Mouse (Mus musculus) thymus, postnatal 10 days (tissue): Measurements from ENCODE around the gene Rnaseh1.

ENCODE experiments used
- DNase-seq, 2 experiments: peaks; one replicate each; pipeline ENCODE4 v3.0.0; 2021; ENCODE audit warnings: low spot score in 2 of 2

Gene Rnaseh1

DNA sequence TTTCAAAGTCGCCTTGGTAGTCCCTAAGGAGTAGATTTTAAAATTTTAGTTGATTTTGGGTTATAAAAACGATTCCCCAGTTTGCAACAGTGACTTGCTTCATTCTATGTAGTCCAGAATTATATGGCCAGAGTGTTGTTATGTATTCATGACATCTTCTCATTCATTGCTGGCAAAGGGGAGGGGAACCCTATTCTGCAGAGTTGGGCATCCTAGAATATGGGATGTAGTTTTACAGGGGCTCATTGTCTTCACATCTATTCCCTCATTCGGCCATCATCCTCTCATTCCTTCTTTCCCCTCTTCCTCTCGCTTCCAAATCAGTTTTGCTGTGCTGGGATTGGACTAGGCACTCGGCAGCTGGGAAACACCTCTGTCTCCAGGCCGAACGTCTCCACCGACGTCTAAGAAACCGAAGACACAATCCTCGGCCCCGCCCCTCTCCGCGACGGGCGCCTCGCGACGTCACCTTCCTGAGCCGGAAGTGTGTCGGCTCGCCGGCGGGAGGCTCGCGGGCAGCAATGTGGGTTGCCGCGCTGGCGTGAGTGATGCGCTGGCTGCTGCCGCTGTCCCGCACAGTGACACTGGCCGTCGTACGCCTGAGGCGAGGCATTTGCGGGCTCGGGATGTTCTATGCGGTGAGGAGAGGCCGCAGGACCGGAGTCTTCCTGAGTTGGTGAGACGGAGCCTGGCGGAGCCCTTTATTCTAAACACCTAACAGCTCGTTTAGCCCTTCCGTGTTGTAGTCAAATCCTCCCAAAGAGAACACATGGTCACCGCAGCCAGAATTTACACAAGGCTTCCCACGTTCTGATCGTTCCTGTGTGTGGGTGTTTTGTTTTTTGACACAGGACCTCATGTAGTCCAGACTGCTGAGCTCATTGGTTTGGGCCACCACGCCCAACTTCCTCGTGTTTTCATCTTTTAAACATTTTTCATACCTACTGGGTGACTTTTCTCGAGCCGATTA is at the start of gene Rnaseh1:
TSS of gene Rnaseh1 (plus strand) at position 462 of the 970 bp plus-strand sequence.
- peak; percentile 78 to 83 for DNase-seq

DNA sequence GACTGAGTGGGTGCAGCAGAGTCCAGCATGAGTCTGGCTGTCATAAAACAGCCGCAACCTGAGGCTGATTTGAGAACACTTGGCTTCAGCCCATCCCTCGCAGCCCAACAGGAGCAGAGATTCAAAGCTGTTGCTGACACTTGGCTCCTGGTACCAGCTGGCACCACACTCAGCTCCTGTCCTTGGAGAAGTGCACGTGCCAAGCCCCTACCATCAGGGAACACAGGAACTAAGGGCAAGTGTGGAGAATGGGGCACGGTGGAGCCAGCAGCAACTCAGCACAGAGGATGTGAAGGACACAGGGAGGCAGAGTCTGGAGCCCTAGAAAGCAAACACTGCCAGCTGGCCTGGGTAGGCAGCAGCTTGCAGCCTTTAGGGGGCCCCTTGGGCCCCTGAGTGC is 47.1 kb upstream of the Rnaseh1 start:
- DNase-seq, result no peak

DNA sequence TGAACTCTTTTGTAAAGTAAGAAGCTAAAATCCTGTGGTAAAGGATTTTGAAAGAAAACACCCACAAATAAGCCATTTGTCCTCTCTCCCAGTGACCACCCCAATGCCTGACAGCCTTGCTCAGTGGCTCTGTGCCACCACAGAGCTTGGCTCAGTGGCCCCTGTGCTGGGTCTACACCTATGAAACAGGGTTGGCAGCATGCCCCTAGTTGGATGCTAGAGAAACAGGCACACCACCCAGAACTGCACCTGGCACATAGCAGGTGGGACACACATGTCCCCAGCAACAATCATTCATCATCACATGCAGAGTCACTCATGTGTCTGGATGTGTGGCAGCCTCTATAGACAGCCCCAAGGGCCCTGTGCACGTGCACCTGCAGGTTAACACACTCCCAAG is 45.9 kb upstream of the Rnaseh1 start:
- DNase-seq, result no peak

DNA sequence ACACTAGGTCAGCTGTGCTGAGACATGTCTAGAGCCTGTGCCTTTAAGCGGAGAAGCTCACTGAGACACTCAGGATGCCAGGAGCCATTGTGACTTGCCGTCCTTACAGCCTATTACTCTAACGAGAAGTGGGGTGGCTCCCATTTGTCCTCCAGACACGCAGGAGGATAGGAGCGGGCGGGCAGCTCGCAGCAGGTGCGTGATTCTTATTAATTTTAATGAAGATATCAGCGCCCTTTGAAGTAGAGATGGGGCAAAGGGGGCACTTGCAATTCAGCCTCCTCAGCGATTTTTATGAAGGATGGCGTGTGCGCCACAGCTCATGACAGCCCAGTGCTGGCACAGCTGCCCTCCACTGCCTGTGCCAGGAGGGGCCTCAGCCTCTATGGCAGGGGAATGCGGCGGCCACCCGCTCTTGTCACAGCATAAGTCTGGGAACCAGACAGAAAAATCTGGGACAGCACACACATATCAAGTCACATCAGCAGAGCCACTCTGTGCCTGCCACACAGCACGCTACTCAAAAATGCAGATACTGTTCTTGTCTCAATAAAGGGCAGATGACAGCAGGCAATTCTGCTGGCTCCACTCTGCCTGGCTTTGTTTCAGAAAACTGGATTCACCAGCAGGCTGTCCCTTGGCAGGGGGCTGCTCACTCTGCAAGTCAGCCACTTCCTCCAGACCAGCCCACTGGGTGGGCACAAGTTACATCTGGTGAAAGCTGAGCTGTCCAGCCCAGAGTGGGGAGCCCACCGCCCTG is 41.7 kb upstream of the Rnaseh1 start:
- no peak for DNase-seq

DNA sequence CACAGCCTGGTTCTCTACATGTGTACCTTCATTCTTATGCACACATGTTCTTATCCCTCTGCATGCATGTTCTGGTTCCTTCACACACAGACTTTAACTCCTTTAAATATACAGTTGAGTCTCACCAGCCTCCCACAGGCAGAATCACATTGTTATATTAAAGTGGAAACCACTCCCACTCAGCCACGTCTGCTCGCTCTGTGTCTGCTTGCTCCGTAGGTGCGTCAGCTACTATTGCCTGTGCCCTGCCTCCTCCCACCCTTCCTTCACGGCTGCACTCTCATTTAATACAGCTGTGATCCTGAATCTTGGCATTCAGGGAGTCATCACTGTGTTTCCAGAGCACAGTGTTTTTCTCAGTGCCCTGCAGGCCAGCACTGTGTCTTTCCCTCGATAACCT is 37.0 kb upstream of the Rnaseh1 start:
- no peak for DNase-seq

DNA sequence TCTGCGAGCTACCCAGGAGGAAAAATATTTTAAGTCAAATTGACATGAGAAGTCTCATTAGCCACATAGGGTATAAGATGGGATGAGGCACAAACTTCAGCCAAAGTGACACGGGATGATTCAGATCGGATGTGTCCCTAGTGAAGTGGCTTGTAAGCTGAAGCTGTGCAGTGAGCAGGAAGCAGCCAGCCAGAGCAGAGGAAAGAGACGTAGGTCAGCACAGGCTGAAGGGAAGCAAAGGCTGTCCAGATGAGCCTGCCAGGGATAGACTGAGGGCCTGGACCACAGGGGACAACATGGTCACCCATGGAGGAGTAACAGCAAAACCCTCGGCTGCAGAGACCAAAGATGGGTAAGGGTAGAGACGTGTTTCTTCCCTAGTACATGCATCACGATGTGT is 35.0 kb upstream of the Rnaseh1 start:
- DNase-seq, result no peak

DNA sequence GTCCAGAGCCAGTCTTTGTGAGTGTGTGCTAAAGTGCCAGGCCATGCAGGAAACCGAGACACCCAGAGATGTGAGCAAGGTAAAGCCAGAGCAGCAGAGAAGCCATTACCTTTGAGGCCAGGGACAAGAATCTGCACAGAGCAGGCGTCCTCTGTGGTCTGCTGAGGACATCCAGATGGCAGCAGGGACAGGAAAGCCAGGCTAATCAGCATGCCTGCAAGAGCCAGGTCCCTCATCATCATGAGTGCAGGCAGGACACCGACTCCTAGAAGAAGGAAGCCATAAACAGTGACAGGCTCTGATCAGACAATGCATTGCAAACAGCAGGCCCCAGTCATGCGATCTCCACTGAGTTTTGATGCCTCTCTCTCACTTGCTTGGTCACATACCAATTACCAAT is 32.1 kb upstream of the Rnaseh1 start:
- no peak for DNase-seq

DNA sequence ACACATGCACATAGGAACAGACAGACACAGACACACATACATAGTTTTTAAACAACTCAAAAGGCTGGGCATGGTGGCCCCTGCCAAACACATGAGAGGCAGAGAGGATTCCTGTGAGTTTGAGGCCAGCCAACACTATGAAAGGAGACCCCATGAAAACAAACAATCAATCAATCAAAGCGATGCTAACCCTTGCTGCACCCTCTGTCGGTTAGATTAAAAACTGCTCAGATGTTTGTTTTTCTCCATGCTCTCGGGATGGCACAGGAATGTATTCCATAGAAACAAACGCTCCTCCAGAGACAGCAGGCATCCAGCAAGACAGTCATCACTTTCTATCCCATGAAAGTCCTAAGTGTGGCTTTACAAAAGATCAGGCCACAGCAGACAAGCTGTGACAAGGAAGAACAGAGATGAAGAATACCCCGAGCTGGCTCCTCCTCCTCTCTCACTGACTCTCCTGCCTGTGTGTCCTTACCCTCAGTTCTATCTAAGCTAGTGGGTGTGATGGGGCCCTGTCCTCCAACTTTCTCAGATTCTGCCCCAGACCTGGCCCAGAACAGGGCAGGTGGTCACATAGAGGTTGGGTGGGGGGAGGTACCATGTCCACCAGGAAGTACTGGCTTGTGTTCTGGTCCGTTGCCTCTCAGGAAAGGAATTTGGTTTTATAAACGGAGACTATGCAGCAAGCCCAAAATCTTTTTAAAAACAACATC is 27.8 kb upstream of the Rnaseh1 start:
- DNase-seq, result no peak

DNA sequence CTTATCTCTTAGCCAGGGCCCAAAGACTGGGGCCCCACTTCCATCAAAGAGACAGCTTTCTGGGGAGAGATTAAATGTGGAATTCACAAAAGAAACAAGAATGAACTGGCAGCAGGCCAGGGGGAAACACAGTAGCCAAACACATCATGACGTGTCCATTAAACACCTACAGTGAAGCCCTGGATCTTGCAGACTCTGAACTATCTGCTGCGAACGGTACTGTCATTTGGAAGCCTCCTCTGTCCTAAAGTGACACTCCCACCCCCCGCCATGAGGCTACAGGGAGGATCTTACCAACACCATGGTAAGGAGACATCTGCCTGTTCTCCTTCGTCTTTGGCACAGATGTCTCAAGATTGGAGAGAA is 27.3 kb upstream of the Rnaseh1 start:
- DNase-seq, result no peak

DNA sequence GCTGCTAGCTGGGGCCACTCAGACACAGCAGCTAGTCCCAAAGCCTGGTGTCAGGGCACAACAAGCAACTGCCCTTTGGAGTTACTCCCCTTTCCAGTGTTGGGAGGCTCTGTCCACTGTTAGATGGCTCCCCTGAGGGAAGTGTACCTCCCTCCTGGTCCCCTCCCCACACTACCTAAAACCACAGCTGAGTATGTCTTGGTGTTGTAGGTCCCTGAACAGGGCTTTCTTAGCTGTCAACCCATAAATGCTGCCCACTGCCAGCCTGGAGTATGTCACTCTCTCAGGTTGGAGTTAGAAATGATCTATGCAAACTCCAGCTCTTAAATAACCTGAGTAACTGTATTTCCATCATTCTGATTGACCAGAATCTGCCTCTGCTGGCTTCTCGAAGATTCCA is 26.8 kb upstream of the Rnaseh1 start:
- no peak for DNase-seq

DNA sequence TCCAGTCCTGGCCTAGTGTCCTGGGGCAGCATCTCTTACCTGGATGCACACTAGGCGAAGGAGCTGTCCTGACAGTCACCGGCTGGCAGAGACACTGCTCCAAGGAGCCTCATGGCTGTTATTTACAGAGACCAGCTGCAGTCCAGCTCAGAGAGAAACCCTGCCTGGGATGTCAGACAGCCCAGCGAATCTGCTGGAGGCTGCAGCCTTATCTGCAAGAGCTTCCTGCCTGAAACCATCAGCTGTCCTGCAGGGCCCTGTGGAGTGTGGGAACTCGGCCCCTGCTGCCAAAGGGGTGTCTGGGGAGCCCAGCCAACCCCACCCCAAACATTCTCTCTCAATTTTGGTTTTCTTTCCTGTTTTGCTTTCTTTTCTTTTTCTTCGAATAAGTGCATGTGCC is 26.2 kb upstream of the Rnaseh1 start, which contains the start of gene Colec11:
TSS of gene Colec11 (minus strand) at position 183 of the 400 bp plus-strand sequence.
- DNase-seq, result no peak

DNA sequence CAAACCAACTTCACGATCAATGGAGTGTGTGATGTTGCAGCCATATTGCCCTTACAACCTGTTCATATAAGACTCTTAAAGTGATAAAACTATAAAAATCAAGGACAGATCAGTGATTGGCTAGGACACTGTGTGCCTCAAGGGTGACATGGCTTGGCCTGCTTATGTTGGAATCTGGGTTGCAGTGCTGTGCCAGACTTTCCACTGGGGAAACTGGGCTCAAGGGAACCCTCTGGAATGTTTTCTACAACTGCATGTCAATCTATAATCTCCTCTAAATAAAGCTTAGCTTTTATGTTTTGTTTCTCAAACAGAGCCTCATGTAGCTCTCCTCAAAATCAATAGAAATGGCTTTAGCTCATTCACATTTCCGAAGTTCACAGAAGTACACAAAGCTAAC is 25.2 kb upstream of the Rnaseh1 start:
- no peak for DNase-seq

DNA sequence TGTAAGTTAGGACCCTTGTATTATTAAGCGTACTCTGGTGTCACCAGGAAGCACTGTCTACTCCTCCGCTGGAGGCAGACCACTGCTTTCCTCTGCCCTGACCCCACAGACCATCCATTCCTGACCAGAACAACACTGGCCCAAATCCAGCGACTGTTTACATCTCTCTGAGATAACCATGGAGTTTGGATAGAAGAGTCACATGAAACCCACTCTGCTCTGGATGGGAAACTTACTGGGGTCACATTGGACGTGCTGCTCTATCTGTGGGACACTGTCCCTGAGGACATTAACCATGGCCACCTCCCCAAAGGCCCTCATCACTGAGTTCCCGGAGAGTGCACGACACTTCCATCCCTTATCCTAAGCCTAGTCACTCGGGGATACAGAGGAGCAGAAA is 24.0 kb upstream of the Rnaseh1 start:
- DNase-seq, result no peak

DNA sequence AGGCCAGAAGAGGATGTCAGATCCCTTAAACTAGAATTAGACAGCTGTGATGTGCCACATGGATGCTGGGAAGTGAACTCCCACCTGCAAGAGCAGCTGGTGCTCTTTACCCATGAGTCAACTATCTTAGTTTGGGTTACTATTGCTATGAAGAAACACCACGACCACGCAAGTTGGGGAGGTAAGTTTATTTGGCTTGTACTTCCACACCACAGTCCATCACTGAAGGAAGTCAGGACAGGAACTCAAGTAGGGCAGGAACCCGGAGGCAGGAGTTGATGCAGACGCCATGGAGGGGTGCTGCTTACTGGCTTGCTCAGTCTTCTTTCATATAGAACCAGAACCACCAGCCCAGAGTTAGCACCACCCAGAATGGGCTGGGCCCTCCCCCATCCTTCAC is 22.3 kb upstream of the Rnaseh1 start:
- no peak for DNase-seq

DNA sequence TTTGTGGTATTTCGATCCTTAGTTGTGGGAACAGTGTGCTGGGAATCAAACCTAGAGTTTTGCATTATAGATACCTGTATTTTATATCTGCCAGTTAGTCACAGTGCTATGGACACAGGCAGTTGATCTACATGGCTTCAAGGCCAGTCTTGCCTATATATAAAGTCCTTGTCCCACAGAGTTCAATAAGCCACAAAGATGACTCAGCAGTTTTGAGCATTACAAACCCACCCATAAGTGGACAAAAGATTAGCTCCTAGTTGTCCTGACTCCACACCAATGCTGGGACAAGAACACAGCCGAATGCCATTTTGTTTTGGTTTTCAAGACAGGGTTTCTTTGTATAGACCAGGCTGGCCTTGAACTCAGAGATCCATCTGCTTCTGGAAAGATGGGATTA is 21.0 kb upstream of the Rnaseh1 start:
- DNase-seq, result no peak

DNA sequence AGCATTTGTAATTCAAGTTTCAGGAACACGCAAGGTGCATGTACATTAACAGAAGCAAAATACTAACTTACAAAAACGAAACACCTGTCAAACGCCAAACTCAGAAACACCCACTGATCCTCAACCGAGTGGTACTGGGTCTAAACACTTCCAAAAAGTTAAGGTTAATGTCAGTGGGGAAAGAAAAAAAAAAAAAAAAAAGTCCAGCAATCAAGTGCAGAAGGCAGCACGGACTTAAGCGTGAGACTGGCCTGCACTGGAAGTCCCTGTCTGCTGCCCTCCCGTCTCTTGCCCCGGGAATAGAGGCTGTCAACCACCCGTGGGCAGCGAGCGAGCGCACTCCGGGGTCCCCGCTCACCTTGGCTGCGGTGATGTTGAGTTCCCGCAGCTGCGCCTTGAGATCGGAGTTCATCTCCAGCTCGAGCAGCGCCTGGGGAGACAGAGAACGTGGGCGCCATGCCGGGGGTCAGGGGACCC is 14.3 kb upstream of the Rnaseh1 start:
- DNase-seq, result no peak

DNA sequence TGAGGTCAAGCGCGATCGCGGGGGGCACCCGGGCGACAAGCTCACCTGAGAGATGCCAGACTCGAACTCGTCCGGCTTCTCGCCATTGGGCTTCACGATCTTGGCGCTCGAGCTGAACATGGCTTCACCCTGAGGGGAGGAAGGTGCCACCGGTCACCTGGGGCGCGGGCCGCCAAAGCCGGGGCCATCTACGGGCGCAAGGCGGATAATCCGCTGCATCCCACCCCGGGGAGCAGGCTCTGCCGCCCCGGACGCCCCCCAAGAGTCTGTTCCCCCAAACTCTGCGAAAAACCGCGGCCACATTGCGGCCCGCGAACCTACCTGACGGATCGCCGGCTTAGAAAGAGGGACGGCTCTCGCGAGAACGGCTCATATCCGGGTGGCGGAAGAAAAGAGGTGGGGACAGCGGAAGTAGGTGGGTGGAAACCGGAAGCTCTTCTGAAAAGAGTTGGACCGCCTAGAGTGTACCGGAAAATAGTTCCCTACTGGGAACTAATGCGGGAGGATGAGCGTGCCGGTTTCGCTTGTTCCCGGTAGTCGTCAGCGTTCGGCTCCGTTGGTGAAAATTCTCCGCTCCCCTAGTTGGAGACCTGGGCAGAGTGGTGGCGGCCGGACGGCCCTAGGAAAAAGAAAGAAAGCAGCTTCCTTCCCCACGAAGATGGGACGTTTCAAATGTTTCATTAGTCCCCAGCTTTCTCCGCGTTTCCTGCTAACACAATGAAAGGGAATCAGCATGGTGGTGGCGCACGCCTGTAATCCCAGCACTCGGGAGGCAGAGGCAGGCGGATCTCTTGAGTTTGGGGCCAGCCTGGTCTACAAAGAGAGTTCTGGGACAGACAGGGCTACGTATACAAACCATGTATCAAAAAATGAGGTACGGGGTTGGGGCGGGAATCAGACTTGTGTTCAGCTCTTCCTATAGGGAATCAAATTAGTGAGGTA is 13.6 kb upstream of the Rnaseh1 start, which contains the start of gene Rps7:
TSS of gene Rps7 (minus strand) at position 419 of the 942 bp plus-strand sequence.
- DNase-seq, result peak; percentile 88 to 91

DNA sequence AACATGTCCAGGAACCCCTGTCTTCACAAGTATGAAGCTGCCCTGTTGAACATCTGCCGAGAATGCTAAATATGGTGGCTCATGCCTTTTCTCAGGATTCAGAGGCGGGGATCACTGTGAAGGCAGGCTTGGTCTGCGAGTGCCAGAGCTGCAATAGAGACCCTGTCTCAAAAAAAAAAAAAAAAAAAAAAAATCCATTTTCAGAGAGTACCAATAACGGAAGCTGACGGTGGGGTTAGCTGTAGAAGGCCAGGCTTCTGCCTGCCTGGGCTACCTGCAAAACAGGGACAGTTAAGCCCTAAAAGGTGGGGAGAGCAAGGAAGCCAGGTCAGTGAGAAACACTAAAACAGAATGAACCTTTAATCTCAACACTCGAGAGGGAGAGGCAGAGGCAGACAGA is 12.9 kb upstream of the Rnaseh1 start:
- DNase-seq, result no peak

DNA sequence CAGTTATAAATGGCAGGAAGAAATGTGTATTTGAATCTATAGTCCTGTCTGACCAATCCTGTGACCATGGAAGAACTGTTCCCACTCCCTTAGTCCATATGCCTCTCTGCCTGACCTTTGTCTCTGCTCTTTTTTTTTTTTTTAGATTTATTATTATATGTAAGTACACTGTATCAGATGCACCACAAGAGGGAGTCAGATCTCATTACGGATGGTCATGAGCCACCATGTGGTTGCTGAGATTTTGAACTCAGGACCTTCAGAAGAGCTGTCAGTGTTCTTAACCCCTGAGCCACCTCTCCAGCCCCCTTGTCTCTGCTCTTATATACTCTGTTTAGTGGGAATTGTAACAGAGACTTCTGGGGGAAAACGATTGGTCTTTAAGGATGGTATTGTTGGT is 10.6 kb upstream of the Rnaseh1 start:
- DNase-seq, result no peak

DNA sequence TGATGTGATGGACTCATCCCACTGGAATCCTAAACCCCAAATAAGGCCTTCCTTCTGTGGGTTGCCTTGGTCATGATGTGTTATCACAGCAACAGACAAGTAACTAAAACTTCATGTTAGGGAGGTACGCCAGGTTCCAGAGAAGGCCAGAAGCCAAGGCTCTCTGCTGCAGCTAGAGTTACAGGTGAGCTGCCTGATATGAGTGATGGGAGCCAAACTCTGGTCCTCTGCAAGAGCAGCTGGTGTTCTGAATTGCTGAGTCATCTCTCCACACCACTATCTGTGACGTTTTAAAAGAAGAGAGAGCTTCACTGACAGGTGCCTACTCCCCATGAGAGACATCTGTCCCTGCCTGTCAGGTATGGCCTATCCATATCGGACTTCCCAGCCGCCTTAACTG is 13.2 kb downstream of the Rnaseh1 start:
- no peak for DNase-seq

DNA sequence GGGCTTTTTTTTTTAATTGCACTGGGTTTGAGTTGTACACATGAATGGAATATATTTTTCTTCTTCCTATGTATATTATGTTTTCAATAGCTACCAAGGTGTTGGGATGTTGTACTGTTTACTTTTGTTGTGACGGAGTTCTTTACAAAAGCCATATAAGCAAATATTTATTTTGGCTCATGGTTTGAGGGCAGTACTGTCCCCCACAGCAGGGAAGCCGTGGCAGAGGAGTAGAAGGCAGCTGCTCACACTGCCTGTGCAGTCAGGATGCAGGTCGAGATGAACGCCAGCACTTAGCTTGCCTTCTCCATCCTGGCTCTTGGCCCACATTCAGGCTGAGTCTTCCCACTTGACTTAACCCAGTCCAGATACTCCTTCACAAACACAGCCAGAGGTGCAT is 17.3 kb downstream of the Rnaseh1 start:
- no peak for DNase-seq
